Mouse (Mus musculus): ENCODE measurements around the gene Orc3. TPM values are rescaled to one million over a fixed set of nuclear protein-coding genes. Genes with fewer than 3 reads are reported as not detected.

Orc3 gene
- total and polyA plus RNA-seq, 3 experiments = 48.0 to 74.2 TPM; not detected in 1

GRCm38 (mm10) chr4:34551966-34552365 is 62.8 kb downstream of the Orc3 start:
- Histone ChIP-seq H3K27me3 (ENCODE audit: control insufficient read depth in 1 of 2, insufficient read depth in 2 of 2, low read length in 2 of 2) (no peaks in the 10 kb centered on the region), H3K4me1 (ENCODE audit: control insufficient read depth in 1 of 2, insufficient read depth in 2 of 2, low read length in 2 of 2) (peaks cover 3 to 14% of the 10 kb centered on the region in 2 experiments; a peak in 3 of 4 replicates), H3K36me3 (ENCODE audit: control insufficient read depth in 1 of 2, insufficient read depth in 2 of 2, low read length in 2 of 2) (peaks cover 10 to 37% of the 10 kb centered on the region in 2 experiments), H3K27ac (ENCODE audit: control insufficient read depth, low read depth, low read length) (no peak overlapping the region), H3K4me3 (ENCODE audit: control insufficient read depth in 1 of 2, insufficient read depth in 1 of 2, low read depth in 2 of 2, low read length in 2 of 2) (peak overlapping the region; percentile 73 to 80), H3K9me3 (replicated peaks; ENCODE audit: insufficient read depth, low read length) (no peaks in the 10 kb centered on the region), H3K79me2 (ENCODE audit: control insufficient read depth, insufficient read depth, low read length, poor library complexity) (peaks cover 51% of the 10 kb centered on the region), H3K9ac (ENCODE audit: control insufficient read depth, low read depth, low read length, poor library complexity, severe bottlenecking) (peak overlapping the region; percentile 84)
- TF ChIP-seq ZC3H11A (IDR thresholded peaks at IDR 0.05; ENCODE audit: low read depth, low read length) (no peak), CHD1 (IDR thresholded peaks at IDR 0.05; ENCODE audit: low read depth, low read length) (0 out of 2 replicates have a peak, but pooled peaks have one; percentile 52), SIN3A (IDR thresholded peaks at IDR 0.05; ENCODE audit: low read length) (no peak), JUND (IDR thresholded peaks at IDR 0.05; ENCODE audit: low read depth, low read length) (no peak), EP300 (IDR thresholded peaks at IDR 0.05; ENCODE audit: low read depth in 1 of 2, low read length in 2 of 2) (no peak), CHD2 (IDR thresholded peaks at IDR 0.05; ENCODE audit: low read length) (no peak), TBP (IDR thresholded peaks at IDR 0.05; ENCODE audit: low read depth, low read length) (no peak)
- DNase-seq (ENCODE audit: low read depth, low spot score) = no peak

- H3K27ac ChIP-seq (ENCODE audit: control insufficient read depth, low read depth, low read length) = peak overlapping the region; percentile 83
- peak; percentile 92 for DNase-seq (ENCODE audit: low read depth, low spot score)
- TF ChIP-seq RAD21 (IDR thresholded peaks at IDR 0.05; ENCODE audit: low read depth, low read length) (no peak), MEF2A (IDR thresholded peaks at IDR 0.05; ENCODE audit: extremely low read depth, insufficient replicate concordance, low read depth, low read length, poor library complexity, severe bottlenecking) (no peak), MAX (IDR thresholded peaks at IDR 0.05; ENCODE audit: low read length) (no peak), ELF1 (IDR thresholded peaks at IDR 0.05; ENCODE audit: low read depth, low read length) (no peak), CHD2 (IDR thresholded peaks at IDR 0.05; ENCODE audit: low read length) (no peak), CHD1 (IDR thresholded peaks at IDR 0.05; ENCODE audit: low read depth, low read length) (no peak; the same call in 1 of the 2 replicates), RCOR1 (IDR thresholded peaks at IDR 0.05; ENCODE audit: low read depth, low read length) (no peak), SMC3 (IDR thresholded peaks at IDR 0.05; ENCODE audit: low read depth, low read length) (no peak), ZC3H11A (IDR thresholded peaks at IDR 0.05; ENCODE audit: low read depth, low read length) (no peak), CTCF (IDR thresholded peaks at IDR 0.05 in 2 of 3, conservative IDR thresholded peaks at IDR 0.05 in 1 of 3; ENCODE audit: control insufficient read depth in 1 of 3, insufficient read depth in 1 of 3, low read depth in 2 of 3, low read length in 3 of 3, poor library complexity in 1 of 3, severe bottlenecking in 1 of 3) (no peak), NELFE (IDR thresholded peaks at IDR 0.05; ENCODE audit: low read depth, low read length) (peak; percentile 60; the same call in 1 of the 2 replicates), E2F4 (IDR thresholded peaks at IDR 0.05; ENCODE audit: borderline replicate concordance, low read depth, low read length) (no peak), ETS1 (IDR thresholded peaks at IDR 0.05; ENCODE audit: low read depth, low read length) (peak; percentile 59; the same call in 1 of the 2 replicates), TCF12 (IDR thresholded peaks at IDR 0.05; ENCODE audit: low read depth, low read length) (no peak), ZMIZ1 (IDR thresholded peaks at IDR 0.05; ENCODE audit: low read depth, low read length) (no peak), GABPA (IDR thresholded peaks at IDR 0.05; ENCODE audit: low read depth, low read length) (no peak), MYC (IDR thresholded peaks at IDR 0.05; ENCODE audit: low read depth, low read length) (no peak), JUND (IDR thresholded peaks at IDR 0.05; ENCODE audit: low read depth, low read length) (no peak), POLR2AphosphoS2 (IDR thresholded peaks at IDR 0.05; ENCODE audit: low read length) (no peak), MYB (IDR thresholded peaks at IDR 0.05; ENCODE audit: low read depth, low read length) (no peak), KAT2A (conservative IDR thresholded peaks at IDR 0.05; ENCODE audit: low read depth, low read length) (no peak), USF1 (IDR thresholded peaks at IDR 0.05; ENCODE audit: low read depth, low read length) (no peak), HCFC1 (IDR thresholded peaks at IDR 0.05; ENCODE audit: low read depth, low read length) (no peak), MXI1 (IDR thresholded peaks at IDR 0.05; ENCODE audit: low read depth, low read length) (peak; percentile 42; the same call in 1 of the 2 replicates), ZKSCAN1 (IDR thresholded peaks at IDR 0.05; ENCODE audit: low read depth, low read length) (no peak), USF2 (IDR thresholded peaks at IDR 0.05; ENCODE audit: borderline replicate concordance in 1 of 2, insufficient read depth in 1 of 2, low read depth in 1 of 2, low read length in 2 of 2) (no peak), SIN3A (IDR thresholded peaks at IDR 0.05; ENCODE audit: low read length) (peak; percentile 91), EP300 (IDR thresholded peaks at IDR 0.05; ENCODE audit: low read depth in 1 of 2, low read length in 2 of 2) (no peak)
Measured at GRCm38 (mm10) chr4:34551098-34551809, 63.5 kb downstream of the Orc3 start.

More at GRCm38 (mm10) chr4:34551098-34551809, 63.5 kb downstream of the Orc3 start:
- Histone ChIP-seq H3K4me1 (ENCODE audit: control insufficient read depth in 1 of 2, insufficient read depth in 2 of 2, low read length in 2 of 2) (peaks cover 3 to 11% of the 10 kb centered on the region in 2 experiments; a peak in 3 of 4 replicates), H3K27me3 (ENCODE audit: control insufficient read depth in 1 of 2, insufficient read depth in 2 of 2, low read length in 2 of 2) (no peaks in the 10 kb centered on the region), H3K4me3 (ENCODE audit: control insufficient read depth in 1 of 2, insufficient read depth in 1 of 2, low read depth in 2 of 2, low read length in 2 of 2) (peak overlapping the region; percentile 73 to 80), H3K79me2 (ENCODE audit: control insufficient read depth, insufficient read depth, low read length, poor library complexity) (peaks cover 46% of the 10 kb centered on the region), H3K9me3 (replicated peaks; ENCODE audit: insufficient read depth, low read length) (no peaks in the 10 kb centered on the region), H3K9ac (ENCODE audit: control insufficient read depth, low read depth, low read length, poor library complexity, severe bottlenecking) (peak overlapping the region; percentile 84), H3K36me3 (ENCODE audit: control insufficient read depth in 1 of 2, insufficient read depth in 2 of 2, low read length in 2 of 2) (peaks cover 10 to 30% of the 10 kb centered on the region in 2 experiments)
